Mouse (Mus musculus): ENCODE results near the gene Slc38a3. TPM values are rescaled to one million over a fixed set of nuclear protein-coding genes. Genes with fewer than 3 reads are reported as not detected.

Slc38a3 gene
- total RNA-seq, 1 experiment from 2014 or later, result not detected

GRCm38 (mm10) chr9:107674609-107675429 is 5.5 kb upstream of the Slc38a3 start:
- ATAC-seq (replicated peaks; ENCODE audit: insufficient number of reproducible peaks, low FRiP score, low TSS enrichment, poor library complexity, severe bottlenecking), result no peak

GRCm38 (mm10) chr9:107670259-107670658 is 929 bp upstream of the Slc38a3 start:
- ATAC-seq (replicated peaks; ENCODE audit: insufficient number of reproducible peaks, low FRiP score, low TSS enrichment, poor library complexity, severe bottlenecking), result no peak

GRCm38 (mm10) chr9:107668916-107669315 is 414 bp downstream of the Slc38a3 start:
- ATAC-seq (replicated peaks; ENCODE audit: insufficient number of reproducible peaks, low FRiP score, low TSS enrichment, poor library complexity, severe bottlenecking), result no peak

- ATAC-seq (replicated peaks; ENCODE audit: insufficient number of reproducible peaks, low FRiP score, low TSS enrichment, poor library complexity, severe bottlenecking), result no peak
Observed at GRCm38 (mm10) chr9:107668011-107668410, 1.3 kb downstream of the Slc38a3 start.

- no peak for ATAC-seq (replicated peaks; ENCODE audit: insufficient number of reproducible peaks, low FRiP score, low TSS enrichment, poor library complexity, severe bottlenecking)
Observed at GRCm38 (mm10) chr9:107667219-107667618, 2.1 kb downstream of the Slc38a3 start.

- ATAC-seq (replicated peaks; ENCODE audit: insufficient number of reproducible peaks, low FRiP score, low TSS enrichment, poor library complexity, severe bottlenecking), result no peak
Observed at GRCm38 (mm10) chr9:107666751-107667205, 2.6 kb downstream of the Slc38a3 start.

GRCm38 (mm10) chr9:107665308-107665707 is 4.0 kb downstream of the Slc38a3 start:
- ATAC-seq (replicated peaks; ENCODE audit: insufficient number of reproducible peaks, low FRiP score, low TSS enrichment, poor library complexity, severe bottlenecking), result no peak

GRCm38 (mm10) chr9:107663525-107663924 is 5.8 kb downstream of the Slc38a3 start:
- ATAC-seq (replicated peaks; ENCODE audit: insufficient number of reproducible peaks, low FRiP score, low TSS enrichment, poor library complexity, severe bottlenecking), result no peak

- no peak for ATAC-seq (replicated peaks; ENCODE audit: insufficient number of reproducible peaks, low FRiP score, low TSS enrichment, poor library complexity, severe bottlenecking)
Observed at GRCm38 (mm10) chr9:107662342-107662741, 7.0 kb downstream of the Slc38a3 start.

GRCm38 (mm10) chr9:107660777-107661176 is 8.6 kb downstream of the Slc38a3 start:
- no peak for ATAC-seq (replicated peaks; ENCODE audit: insufficient number of reproducible peaks, low FRiP score, low TSS enrichment, poor library complexity, severe bottlenecking)

GRCm38 (mm10) chr9:107659961-107660360 is 9.4 kb downstream of the Slc38a3 start:
- no peak for ATAC-seq (replicated peaks; ENCODE audit: insufficient number of reproducible peaks, low FRiP score, low TSS enrichment, poor library complexity, severe bottlenecking)

- no peak for ATAC-seq (replicated peaks; ENCODE audit: insufficient number of reproducible peaks, low FRiP score, low TSS enrichment, poor library complexity, severe bottlenecking)
Observed at GRCm38 (mm10) chr9:107659551-107659950, 9.8 kb downstream of the Slc38a3 start.

GRCm38 (mm10) chr9:107658096-107658495 is 11.2 kb downstream of the Slc38a3 start:
- no peak for ATAC-seq (replicated peaks; ENCODE audit: insufficient number of reproducible peaks, low FRiP score, low TSS enrichment, poor library complexity, severe bottlenecking)

GRCm38 (mm10) chr9:107657144-107657543 is 12.2 kb downstream of the Slc38a3 start:
- ATAC-seq (replicated peaks; ENCODE audit: insufficient number of reproducible peaks, low FRiP score, low TSS enrichment, poor library complexity, severe bottlenecking), result no peak

GRCm38 (mm10) chr9:107654585-107654984 is 14.7 kb downstream of the Slc38a3 start:
- no peak for ATAC-seq (replicated peaks; ENCODE audit: insufficient number of reproducible peaks, low FRiP score, low TSS enrichment, poor library complexity, severe bottlenecking)

- no peak for ATAC-seq (replicated peaks; ENCODE audit: insufficient number of reproducible peaks, low FRiP score, low TSS enrichment, poor library complexity, severe bottlenecking)
Observed at GRCm38 (mm10) chr9:107653474-107653873, 15.9 kb downstream of the Slc38a3 start.

GRCm38 (mm10) chr9:107650708-107651481 is 18.4 kb downstream of the Slc38a3 start:
- ATAC-seq (replicated peaks; ENCODE audit: insufficient number of reproducible peaks, low FRiP score, low TSS enrichment, poor library complexity, severe bottlenecking), result no peak

GRCm38 (mm10) chr9:107650225-107650624 is 19.1 kb downstream of the Slc38a3 start:
- no peak for ATAC-seq (replicated peaks; ENCODE audit: insufficient number of reproducible peaks, low FRiP score, low TSS enrichment, poor library complexity, severe bottlenecking)

- no peak for ATAC-seq (replicated peaks; ENCODE audit: insufficient number of reproducible peaks, low FRiP score, low TSS enrichment, poor library complexity, severe bottlenecking)
Observed at GRCm38 (mm10) chr9:107648767-107649166, 20.6 kb downstream of the Slc38a3 start.

GRCm38 (mm10) chr9:107646975-107647374 is 22.4 kb downstream of the Slc38a3 start:
- ATAC-seq (replicated peaks; ENCODE audit: insufficient number of reproducible peaks, low FRiP score, low TSS enrichment, poor library complexity, severe bottlenecking), result no peak

Data from monocyte, adult 5-6 weeks (primary cell).